Mouse (Mus musculus) forebrain, embryonic 11.5 days (tissue): ENCODE measurements at regions not wholly inside any gene's neighbourhood (a gene's known extent, or its start where the extent isn't known, plus 50 kb on each side); places are given as distances from the start of the nearest gene placed in this dataset.
A peak's percentile ranks its signal among the peaks of the same experiment; 100 is the strongest.

Experiments
- ATAC-seq: fragments of 200-750 bp; cut with Nextera tagmentation; replicated peaks from 2 replicates; pipeline ENCODE4 v1.8.0; 2017; ENCODE audit warnings: moderate TSS enrichment; ENCODE audit not compliant: low FRiP score
- DNase-seq: peaks from one replicate; pipeline ENCODE4 v3.0.0-alpha.2; 2017; ENCODE audit warnings: low spot score
- H3K27ac ChIP-seq: fragments of 300-500 bp; sonication (generic); 2 replicates; pipeline ENCODE4 v1.5.1; 2014; ENCODE audit warnings: low read depth, low read length
- H3K27me3 ChIP-seq: fragments of 300-500 bp; sonication (generic); 2 replicates; pipeline ENCODE4 v1.6.1; 2014; ENCODE audit warnings: mild to moderate bottlenecking, low read length, mixed read lengths; ENCODE audit not compliant: control insufficient read depth, insufficient read depth
- H3K36me3 ChIP-seq: fragments of 300-500 bp; sonication (generic); 2 replicates; pipeline ENCODE4 v1.6.1; 2014; ENCODE audit warnings: mild to moderate bottlenecking, low read length, moderate library complexity, mixed read lengths; ENCODE audit not compliant: control insufficient read depth, insufficient read depth
- H3K4me1 ChIP-seq: fragments of 300-500 bp; sonication (generic); replicated peaks from 2 replicates; pipeline ENCODE4 v1.6.1; 2014; ENCODE audit warnings: low read length, mixed read lengths; ENCODE audit not compliant: control insufficient read depth, insufficient read depth
- H3K4me2 ChIP-seq: fragments of 300-500 bp; sonication (generic); 2 replicates; pipeline ENCODE4 v1.6.1; 2014; ENCODE audit warnings: low read depth, mild to moderate bottlenecking, low read length, moderate library complexity, mixed read lengths; ENCODE audit not compliant: severe bottlenecking
- H3K4me3 ChIP-seq: fragments of 300-500 bp; sonication (generic); 2 replicates; pipeline ENCODE4 v1.5.1; 2014; ENCODE audit warnings: low read depth, low read length
- H3K9ac ChIP-seq: fragments of 300-500 bp; sonication (generic); 2 replicates; pipeline ENCODE4 v1.6.1; 2014; ENCODE audit warnings: low read length
- H3K9me3 ChIP-seq: fragments of 300-500 bp; sonication (generic); 2 replicates; pipeline ENCODE4 v1.6.1; 2016; ENCODE audit warnings: low read length, mixed read lengths; ENCODE audit not compliant: control insufficient read depth
- WGBS: fragments of 180-500 bp; shearing (Covaris S2); extraction: QIAGEN DNeasy Blood & Tissue Kit; methylation state at CpG from one replicate; pipeline ENCODE4 v1.1.7; 2014; 5-methylcytosine and 5-hydroxymethylcytosine counted together

DNA sequence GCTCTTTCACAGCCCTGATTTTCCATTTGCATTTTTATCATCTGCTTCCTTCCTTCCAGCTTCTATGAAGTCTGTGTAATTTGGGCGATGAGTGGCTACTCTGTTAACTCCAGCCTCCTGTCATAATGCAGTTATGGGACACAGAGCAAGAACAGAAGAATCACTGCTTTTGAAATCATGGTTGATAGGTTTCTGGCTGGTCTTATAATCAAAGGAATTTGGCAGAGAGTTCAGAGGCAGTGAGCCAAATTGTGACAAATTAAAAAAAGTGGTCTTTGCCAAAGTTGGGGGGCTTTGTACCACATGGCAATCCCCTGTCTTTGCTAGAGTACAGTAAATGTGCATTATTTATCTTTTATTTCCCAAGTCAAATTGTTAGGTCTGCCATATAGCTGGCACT, 1292.6 kb downstream of the Rapgef2 start:
- WGBS = 84% methylated on average over 1 of the region's 1 CpGs
- Histone ChIP-seq H3K4me1 (no peaks in the 10 kb centered on the region), H3K36me3 (no peaks in the 10 kb centered on the region), H3K9me3 (no peaks in the 10 kb centered on the region), H3K27me3 (no peaks in the 10 kb centered on the region), H3K4me2 (no peak overlapping the region), H3K4me3 (no peak overlapping the region), H3K9ac (no peak overlapping the region), H3K27ac (no peak overlapping the region)
- DNase-seq = no peak
- no peak for ATAC-seq

DNA sequence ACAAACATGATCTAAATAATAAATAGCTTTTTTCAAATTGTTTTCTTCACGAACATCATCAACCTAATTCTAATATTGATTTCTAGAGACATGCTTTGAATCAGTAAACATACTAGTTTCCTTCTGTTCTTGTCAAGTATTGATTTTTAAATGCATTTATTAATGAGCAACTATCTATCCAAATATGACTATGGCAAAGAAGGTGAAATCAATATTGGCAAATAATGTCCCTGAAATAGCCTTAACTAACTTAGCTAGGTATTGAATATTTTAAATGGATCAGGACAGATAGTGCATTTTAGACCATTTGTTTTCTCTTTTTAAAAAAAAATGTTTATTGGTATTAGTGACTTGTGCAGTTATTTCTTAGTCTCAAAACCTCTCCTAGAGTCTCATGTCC, 1341.5 kb downstream of the Rapgef2 start:
- no peaks in the 10 kb centered on the region for H3K9me3 ChIP-seq
- H3K36me3 ChIP-seq = no peaks in the 10 kb centered on the region
- H3K4me2 ChIP-seq = no peak overlapping the region
- ATAC-seq (no peak), DNase-seq (no peak)
- H3K4me3 ChIP-seq = no peak overlapping the region
- WGBS = 79% methylated on average over 1 of the region's 1 CpGs
- H3K27ac ChIP-seq = no peak overlapping the region
- H3K4me1 ChIP-seq = no peaks in the 10 kb centered on the region
- H3K27me3 ChIP-seq = no peaks in the 10 kb centered on the region
- no peak overlapping the region for H3K9ac ChIP-seq

DNA sequence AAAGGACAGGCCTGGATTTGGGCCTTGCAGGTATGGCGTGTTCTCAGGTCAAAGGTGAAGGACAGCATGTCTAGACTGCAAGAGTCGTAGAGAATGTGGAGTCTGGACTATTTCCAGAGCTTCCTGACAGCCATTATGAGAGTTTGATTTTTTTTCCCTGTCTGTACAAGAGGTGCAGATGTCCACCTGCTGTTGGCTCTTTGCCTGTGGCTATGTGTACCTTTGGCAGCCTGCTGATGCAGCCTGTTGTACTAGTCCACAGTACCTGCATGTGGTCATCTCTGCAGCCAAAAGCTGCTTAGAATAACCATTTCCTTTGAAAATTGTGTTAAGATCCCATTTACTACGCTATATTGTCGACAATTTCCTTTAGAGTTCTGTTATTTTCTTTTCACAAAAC, 1389.1 kb downstream of the Rapgef2 start:
- H3K4me1 ChIP-seq = no peaks in the 10 kb centered on the region
- ATAC-seq (no peak), DNase-seq (no peak)
- 87% methylated on average over 4 of the region's 4 CpGs for WGBS
- no peaks in the 10 kb centered on the region for H3K27me3 ChIP-seq
- no peak overlapping the region for H3K4me3 ChIP-seq
- H3K4me2 ChIP-seq = no peak overlapping the region
- no peaks in the 10 kb centered on the region for H3K36me3 ChIP-seq
- H3K27ac ChIP-seq = no peak overlapping the region
- no peak overlapping the region for H3K9ac ChIP-seq
- H3K9me3 ChIP-seq = no peaks in the 10 kb centered on the region

DNA sequence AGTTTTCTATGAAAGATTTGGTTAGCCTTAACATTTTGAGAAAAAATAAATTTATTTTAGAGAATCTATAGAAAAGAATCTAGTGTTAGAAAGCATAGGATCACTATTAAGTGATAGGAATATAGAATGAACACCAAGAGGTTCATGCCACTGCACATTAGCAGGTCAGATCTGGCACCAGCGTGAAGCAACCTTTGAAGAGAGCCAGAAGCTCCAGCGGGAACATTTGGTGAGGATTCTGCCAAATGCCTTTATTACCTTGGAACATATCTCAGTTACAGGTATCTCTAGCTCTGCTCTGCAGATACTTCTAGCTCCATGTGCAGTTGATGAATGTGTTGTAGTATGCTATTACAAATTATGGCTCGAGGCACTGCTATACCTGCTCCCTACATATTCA, 1398.7 kb downstream of the Rapgef2 start:
- Histone ChIP-seq H3K9me3 (no peaks in the 10 kb centered on the region), H3K4me3 (no peak overlapping the region), H3K27ac (no peak overlapping the region), H3K4me1 (no peaks in the 10 kb centered on the region), H3K9ac (no peak overlapping the region), H3K27me3 (no peaks in the 10 kb centered on the region), H3K4me2 (no peak overlapping the region), H3K36me3 (no peaks in the 10 kb centered on the region)
- DNase-seq (no peak), ATAC-seq (no peak)
- WGBS = 92% methylated on average over 3 of the region's 3 CpGs

DNA sequence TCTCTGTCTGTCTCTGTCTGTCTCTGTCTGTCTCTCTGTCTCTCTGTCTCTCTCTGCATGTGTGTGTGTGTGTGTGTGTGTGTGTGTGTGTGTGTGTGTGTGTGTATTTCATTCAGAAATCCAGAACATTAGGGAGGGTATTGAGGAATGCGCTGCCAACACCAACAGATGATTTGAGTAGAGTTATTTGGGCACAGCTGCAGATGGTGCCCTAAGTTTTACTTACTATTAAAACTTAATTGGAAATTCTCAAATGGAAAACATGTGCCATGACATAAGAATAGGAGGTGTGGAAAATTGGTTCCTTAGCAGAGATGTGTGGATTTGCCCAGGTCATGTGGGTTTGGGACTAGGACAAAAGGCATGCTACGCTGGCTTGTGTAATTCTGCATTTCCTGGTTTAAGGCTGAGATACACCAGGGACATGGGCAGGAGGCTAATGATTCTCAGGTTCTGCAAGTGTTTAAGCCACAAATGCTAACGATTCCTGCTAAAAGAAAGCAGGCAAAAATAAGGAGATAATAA, 1437.5 kb downstream of the Rapgef2 start:
- Histone ChIP-seq H3K36me3 (no peaks in the 10 kb centered on the region), H3K9me3 (no peaks in the 10 kb centered on the region)
- WGBS = 78% methylated on average over 3 of the region's 3 CpGs

DNA sequence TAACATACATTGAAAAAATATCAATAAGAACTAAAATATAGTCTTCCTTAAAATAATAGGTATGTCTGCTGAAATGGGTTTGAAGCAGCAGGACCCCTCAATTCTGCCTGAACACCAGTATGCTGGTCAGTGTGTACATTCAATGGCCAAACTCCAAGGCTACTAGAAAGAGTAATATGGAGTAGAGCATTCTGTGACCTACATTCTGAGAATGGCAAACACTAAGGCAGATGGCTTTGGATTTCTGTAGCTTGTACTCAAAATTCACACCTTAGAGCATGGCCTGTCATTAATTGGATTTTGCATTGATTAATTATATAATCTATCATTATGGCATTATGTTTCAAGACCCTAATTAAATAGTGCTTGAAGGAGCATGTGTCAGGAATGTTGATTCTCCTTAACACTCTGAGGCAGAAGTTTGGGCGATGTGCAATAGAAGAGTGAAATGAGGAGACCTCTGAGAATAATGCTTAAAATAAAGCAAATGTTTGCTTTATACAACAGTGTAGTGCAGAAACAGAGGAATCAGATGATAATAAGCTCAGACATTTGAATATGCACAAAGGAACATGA, 1454.0 kb downstream of the Rapgef2 start:
- Histone ChIP-seq H3K9ac (no peak overlapping the region), H3K27me3 (no peaks in the 10 kb centered on the region), H3K27ac (no peak overlapping the region), H3K4me1 (no peaks in the 10 kb centered on the region), H3K9me3 (no peaks in the 10 kb centered on the region), H3K36me3 (no peaks in the 10 kb centered on the region), H3K4me2 (no peak overlapping the region), H3K4me3 (no peak overlapping the region)
- DNase-seq (no peak), ATAC-seq (peak; percentile 47; the same call in 1 of the 2 replicates)
- 70% methylated on average over 1 of the region's 1 CpGs for WGBS

More for the DNA sequence above, 1437.5 kb downstream of the Rapgef2 start:
- DNase-seq (no peak), ATAC-seq (no peak)
- H3K27ac ChIP-seq = no peak overlapping the region
- H3K4me2 ChIP-seq = no peak overlapping the region
- H3K27me3 ChIP-seq = no peaks in the 10 kb centered on the region
- H3K4me1 ChIP-seq = no peaks in the 10 kb centered on the region
- no peak overlapping the region for H3K9ac ChIP-seq
- no peak overlapping the region for H3K4me3 ChIP-seq

DNA sequence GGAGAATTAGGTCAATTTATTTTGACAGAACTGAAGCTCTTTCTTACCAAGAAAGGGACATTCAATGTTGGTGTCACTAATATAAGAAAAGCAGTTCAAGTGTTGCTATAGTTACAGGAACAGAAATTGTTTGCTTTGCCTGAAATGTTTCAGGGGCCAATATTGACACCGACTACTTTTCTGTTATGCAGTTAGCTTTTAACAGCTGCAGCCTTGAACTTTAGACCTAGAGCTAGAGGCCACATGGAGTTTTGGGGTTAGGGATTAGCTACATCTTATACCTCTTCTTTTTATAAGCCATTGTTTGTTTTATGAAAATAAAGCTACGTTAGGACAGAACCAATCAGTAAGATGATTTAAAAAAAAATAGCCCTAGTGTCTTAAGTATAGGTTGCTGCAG, 1454.6 kb downstream of the Rapgef2 start:
- no peak overlapping the region for H3K9ac ChIP-seq
- no peaks in the 10 kb centered on the region for H3K4me1 ChIP-seq
- H3K36me3 ChIP-seq = no peaks in the 10 kb centered on the region
- WGBS = 78% methylated on average over 2 of the region's 2 CpGs
- no peaks in the 10 kb centered on the region for H3K9me3 ChIP-seq
- H3K27me3 ChIP-seq = no peaks in the 10 kb centered on the region
- H3K4me3 ChIP-seq = no peak overlapping the region
- H3K27ac ChIP-seq = no peak overlapping the region
- DNase-seq (no peak), ATAC-seq (no peak)
- no peak overlapping the region for H3K4me2 ChIP-seq

DNA sequence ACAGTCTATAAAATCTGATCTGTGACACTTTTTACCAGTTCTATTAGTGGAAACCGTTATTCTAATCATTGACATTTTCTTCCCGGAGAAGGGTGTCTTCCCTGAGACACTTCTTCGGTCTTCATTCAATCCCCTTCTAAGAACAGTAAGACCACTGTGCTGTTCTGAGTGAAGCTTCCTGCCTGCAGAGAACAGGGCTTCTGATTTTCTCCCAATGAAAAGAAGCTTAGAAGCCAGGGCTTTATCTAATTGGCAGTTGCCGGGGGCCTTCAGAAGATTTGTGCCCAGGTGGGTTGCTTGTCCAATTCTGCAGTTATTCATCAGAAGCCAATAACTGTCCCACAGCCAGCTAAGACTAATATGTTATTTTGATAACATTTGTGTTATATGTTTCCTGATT, 1455.1 kb downstream of the Rapgef2 start:
- no peak overlapping the region for H3K4me2 ChIP-seq
- no peaks in the 10 kb centered on the region for H3K36me3 ChIP-seq
- no peak for ATAC-seq
- DNase-seq = no peak
- H3K4me3 ChIP-seq = no peak overlapping the region
- no peak overlapping the region for H3K27ac ChIP-seq
- 80% methylated on average over 4 of the region's 4 CpGs for WGBS
- H3K4me1 ChIP-seq = no peaks in the 10 kb centered on the region
- no peak overlapping the region for H3K9ac ChIP-seq
- no peaks in the 10 kb centered on the region for H3K27me3 ChIP-seq
- H3K9me3 ChIP-seq = no peaks in the 10 kb centered on the region

DNA sequence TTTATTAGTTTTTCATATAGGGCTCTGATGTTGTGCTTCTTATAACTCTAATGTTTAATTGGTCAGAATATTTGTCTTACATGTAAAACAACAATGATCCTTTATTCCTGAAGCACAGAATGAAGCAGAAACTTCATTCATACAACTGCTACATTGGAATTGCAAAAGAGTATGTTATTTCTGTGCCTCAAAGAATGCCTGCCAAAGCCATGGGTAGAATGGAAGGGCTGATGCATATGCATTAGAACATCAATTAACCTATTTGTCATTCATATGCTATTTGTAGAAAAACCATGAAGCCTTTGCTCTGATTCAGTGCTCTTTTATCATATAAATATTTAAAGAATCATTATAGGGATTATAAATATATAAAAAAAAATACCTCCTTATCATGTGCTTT, 1456.1 kb downstream of the Rapgef2 start:
- Histone ChIP-seq H3K36me3 (no peaks in the 10 kb centered on the region), H3K27me3 (no peaks in the 10 kb centered on the region), H3K4me1 (no peaks in the 10 kb centered on the region), H3K9me3 (no peaks in the 10 kb centered on the region), H3K4me2 (no peak overlapping the region), H3K9ac (no peak overlapping the region), H3K27ac (no peak overlapping the region), H3K4me3 (no peak overlapping the region)
- ATAC-seq = no peak
- DNase-seq = no peak
